Mouse (Mus musculus) gastrocnemius, adult 2 months (tissue): ENCODE data around the gene Pus7l. TPM values are rescaled to one million over a fixed set of nuclear protein-coding genes. Genes with fewer than 3 reads are reported as not detected.

Experiments
- DNase-seq: peaks from one replicate; pipeline ENCODE4 v3.0.0; 2022
- H3K27ac ChIP-seq: fragments of 200-600 bp; 2 replicates; pipeline ENCODE4 v1.8.1; 2022; ENCODE audit warnings: mild to moderate bottlenecking
- H3K4me3 ChIP-seq: fragments of 200-600 bp; 2 replicates; pipeline ENCODE4 v1.8.1; 2022; ENCODE audit warnings: mild to moderate bottlenecking, moderate library complexity
- CTCF ChIP-seq: fragments of 200-600 bp; IDR thresholded peaks from 2 replicates; pipeline ENCODE4 v1.8.1; 2022; ENCODE audit warnings: antibody characterized with exemption, mild to moderate bottlenecking, moderate library complexity
- intact Hi-C: fragments of 180-260 bp; cut with DNase I; formaldehyde crosslinking; loops from one replicate; pipeline ENCODE4 v1.15.1; 2025
- total RNA-seq, 2 experiments: library from RNA; stranded (reverse); gene quantifications; 2 replicates each; pipeline ENCODE4 v1.2.3; 2021

Pus7l gene
- total RNA-seq, 2 experiments from 2014 or later = 1.5 TPM

- H3K27ac ChIP-seq = no peak overlapping the region
- no peak for TF ChIP-seq CTCF
- H3K4me3 ChIP-seq = no peak overlapping the region
- intact Hi-C loops = no loop called here
- DNase-seq = no peak
Measured at GRCm38 (mm10) chr15:94482555-94482954, 60.8 kb downstream of the Pus7l start.

- DNase-seq = no peak
- intact Hi-C loops = no loop called here
- H3K4me3 ChIP-seq = no peak overlapping the region
- no peak for TF ChIP-seq CTCF
- H3K27ac ChIP-seq = no peak overlapping the region
Measured at GRCm38 (mm10) chr15:94480792-94481191, 62.6 kb downstream of the Pus7l start.

GRCm38 (mm10) chr15:94480248-94480647 is 63.1 kb downstream of the Pus7l start:
- no peak for TF ChIP-seq CTCF
- Histone ChIP-seq H3K4me3 (no peak overlapping the region), H3K27ac (no peak overlapping the region)
- no peak for DNase-seq
- intact Hi-C loops = no loop called here

GRCm38 (mm10) chr15:94479513-94480136 is 63.7 kb downstream of the Pus7l start:
- no peak for TF ChIP-seq CTCF
- H3K4me3 ChIP-seq = no peak overlapping the region
- intact Hi-C loops = no loop called here
- no peak overlapping the region for H3K27ac ChIP-seq
- no peak for DNase-seq

- no peak overlapping the region for H3K4me3 ChIP-seq
- DNase-seq = no peak
- H3K27ac ChIP-seq = no peak overlapping the region
- intact Hi-C loops = no loop called here
- no peak for TF ChIP-seq CTCF
Measured at GRCm38 (mm10) chr15:94478706-94479105, 64.6 kb downstream of the Pus7l start.

- no peak for TF ChIP-seq CTCF
- DNase-seq = no peak
Measured at GRCm38 (mm10) chr15:94477287-94477686, 66.1 kb downstream of the Pus7l start.

GRCm38 (mm10) chr15:94475975-94476374 is 67.4 kb downstream of the Pus7l start:
- DNase-seq = no peak
- intact Hi-C loops = no loop called here
- no peak overlapping the region for H3K27ac ChIP-seq
- TF ChIP-seq CTCF = no peak
- H3K4me3 ChIP-seq = no peak overlapping the region

More at GRCm38 (mm10) chr15:94477287-94477686, 66.1 kb downstream of the Pus7l start:
- Histone ChIP-seq H3K27ac (no peak overlapping the region), H3K4me3 (no peak overlapping the region)
- intact Hi-C loops = no loop called here

Other genes with a start within 250 kb of the Pus7l start
- 1 to 10 TPM; 2.9 to 5.4 TPM for gene Adamts20, start 78.1 kb downstream of the Pus7l start, total RNA-seq
- 1 to 10 TPM; 2.3 to 2.6 TPM for gene Irak4, start 96 bp upstream of the Pus7l start, total RNA-seq
- gene Twf1, start 46.3 kb upstream of the Pus7l start, total RNA-seq = 10 to 100 TPM in 1 of 2 experiments, 1 to 10 TPM in 1; 9.5 to 10.0 TPM
- 10 to 100 TPM; 16.9 to 19.2 TPM for gene Tmem117, start 85.7 kb upstream of the Pus7l start, total RNA-seq